Mouse (Mus musculus) intestine, embryonic 16.5 days (tissue): ENCODE measurements around the gene Fcgr3. TPM values are rescaled to one million over a fixed set of nuclear protein-coding genes. Genes with fewer than 3 reads are reported as not detected.

Source experiments
- ATAC-seq: fragments of 200-750 bp; cut with Nextera tagmentation; 2 replicates; pipeline ENCODE4 v1.8.0; 2017; ENCODE audit warnings: moderate TSS enrichment, moderate library complexity
- H3K27ac ChIP-seq: fragments of 300-500 bp; sonication (generic); 2 replicates; pipeline ENCODE4 v1.5.1; 2014; ENCODE audit warnings: mild to moderate bottlenecking, low read length
- H3K27me3 ChIP-seq: fragments of 300-500 bp; sonication (generic); replicated peaks from 2 replicates; pipeline ENCODE4 v1.6.1; 2014; ENCODE audit warnings: low read length, control low read depth, mixed read lengths; ENCODE audit not compliant: control insufficient read depth, insufficient read depth
- H3K36me3 ChIP-seq: fragments of 300-500 bp; sonication (generic); 2 replicates; pipeline ENCODE4 v1.6.1; 2014; ENCODE audit warnings: low read length, control low read depth; ENCODE audit not compliant: control insufficient read depth, insufficient read depth
- H3K4me1 ChIP-seq: fragments of 300-500 bp; sonication (generic); 2 replicates; pipeline ENCODE4 v1.6.1; 2014; ENCODE audit warnings: low read length, control low read depth, mixed read lengths; ENCODE audit not compliant: control insufficient read depth, insufficient read depth
- H3K4me2 ChIP-seq: fragments of 300-500 bp; sonication (generic); 2 replicates; pipeline ENCODE4 v1.6.1; 2014; ENCODE audit warnings: low read depth, low read length, control low read depth
- H3K4me3 ChIP-seq: fragments of 300-500 bp; sonication (generic); 2 replicates; pipeline ENCODE4 v1.5.1; 2014; ENCODE audit warnings: mild to moderate bottlenecking, low read length
- H3K9ac ChIP-seq: fragments of 300-500 bp; sonication (generic); 2 replicates; pipeline ENCODE4 v1.6.1; 2014; ENCODE audit warnings: low read depth, low read length
- H3K9me3 ChIP-seq: fragments of 300-500 bp; sonication (generic); 2 replicates; pipeline ENCODE4 v1.6.1; 2016; ENCODE audit warnings: low read length, control low read depth; ENCODE audit not compliant: control insufficient read depth
- WGBS: fragments of 180-500 bp; shearing (Covaris S2); extraction: QIAGEN DNeasy Blood & Tissue Kit; methylation state at CpG from one replicate; pipeline ENCODE4 v1.1.7; 2014; 5-methylcytosine and 5-hydroxymethylcytosine counted together
- microRNA-seq: library from miRNA; unstranded; fragments of <30 nt; microRNA quantifications from one replicate; pipeline ENCODE4, GENCODE M21; 2016
- polyA plus RNA-seq: library from polyadenylated mRNA; unstranded; fragments of >200 nt; fragmentation: Nextera tagmentation; extraction: Ambion mirVana; gene quantifications from 2 replicates; pipeline ENCODE4 v1.2.1, GENCODE M21; 2015

Gene Fcgr3
- polyA plus RNA-seq, 1 experiment from 2014 or later = 15.9 TPM

GRCm38 (mm10) chr1:171016676-171017356, 47.9 kb downstream of the Fcgr3 start:
- H3K4me1 ChIP-seq = no peaks in the 10 kb centered on the region
- no peak overlapping the region for H3K4me2 ChIP-seq
- WGBS = 77% methylated on average over 6 of the region's 6 CpGs
- no peak overlapping the region for H3K27ac ChIP-seq
- H3K4me3 ChIP-seq = no peak overlapping the region
- H3K9ac ChIP-seq = no peak overlapping the region
- no peaks in the 10 kb centered on the region for H3K27me3 ChIP-seq
- no peak for ATAC-seq
- no peaks in the 10 kb centered on the region for H3K36me3 ChIP-seq
- no peaks in the 10 kb centered on the region for H3K9me3 ChIP-seq

- WGBS = 83% methylated on average over 4 of the region's 4 CpGs
- H3K9ac ChIP-seq = no peak overlapping the region
- no peak for ATAC-seq
- no peaks in the 10 kb centered on the region for H3K4me1 ChIP-seq
- no peak overlapping the region for H3K4me2 ChIP-seq
- H3K27ac ChIP-seq = no peak overlapping the region
- no peaks in the 10 kb centered on the region for H3K36me3 ChIP-seq
- 0 out of 2 replicates have a peak, but pooled peaks cover 3% of the 10 kb centered on the region for H3K9me3 ChIP-seq
- no peak overlapping the region for H3K4me3 ChIP-seq
- no peaks in the 10 kb centered on the region for H3K27me3 ChIP-seq
These were observed 53.0 kb downstream of the Fcgr3 start for GRCm38 (mm10) chr1:171011733-171012132.

- Histone ChIP-seq H3K4me1 (no peaks in the 10 kb centered on the region), H3K27me3 (no peaks in the 10 kb centered on the region), H3K9me3 (0 out of 2 replicates have a peak, but pooled peaks cover 3% of the 10 kb centered on the region), H3K36me3 (no peaks in the 10 kb centered on the region), H3K4me2 (no peak overlapping the region), H3K9ac (no peak overlapping the region), H3K27ac (no peak overlapping the region), H3K4me3 (no peak overlapping the region)
- ATAC-seq = no peak
- WGBS = 87% methylated on average over 2 of the region's 2 CpGs
These were observed 57.8 kb downstream of the Fcgr3 start for GRCm38 (mm10) chr1:171006905-171007304.

- H3K9me3 ChIP-seq = 0 out of 2 replicates have a peak, but pooled peaks cover 3% of the 10 kb centered on the region
- H3K27ac ChIP-seq = no peak overlapping the region
- 87% methylated on average over 4 of the region's 4 CpGs for WGBS
- ATAC-seq = no peak
- no peak overlapping the region for H3K4me3 ChIP-seq
- no peak overlapping the region for H3K9ac ChIP-seq
- H3K36me3 ChIP-seq = no peaks in the 10 kb centered on the region
- H3K4me2 ChIP-seq = no peak overlapping the region
- H3K4me1 ChIP-seq = no peaks in the 10 kb centered on the region
- no peaks in the 10 kb centered on the region for H3K27me3 ChIP-seq
These were observed 58.4 kb downstream of the Fcgr3 start for GRCm38 (mm10) chr1:171006335-171006734.

GRCm38 (mm10) chr1:171005586-171005985, 59.1 kb downstream of the Fcgr3 start:
- Histone ChIP-seq H3K36me3 (no peaks in the 10 kb centered on the region), H3K4me2 (no peak overlapping the region), H3K27me3 (no peaks in the 10 kb centered on the region), H3K9me3 (0 out of 2 replicates have a peak, but pooled peaks cover 3% of the 10 kb centered on the region), H3K27ac (no peak overlapping the region), H3K4me1 (no peaks in the 10 kb centered on the region), H3K9ac (no peak overlapping the region), H3K4me3 (no peak overlapping the region)
- ATAC-seq = no peak

- Histone ChIP-seq H3K27ac (no peak overlapping the region), H3K9ac (no peak overlapping the region), H3K4me3 (no peak overlapping the region), H3K9me3 (0 out of 2 replicates have a peak, but pooled peaks cover 3% of the 10 kb centered on the region), H3K4me1 (no peaks in the 10 kb centered on the region), H3K27me3 (no peaks in the 10 kb centered on the region), H3K36me3 (no peaks in the 10 kb centered on the region), H3K4me2 (no peak overlapping the region)
- 53% methylated on average over 6 of the region's 6 CpGs for WGBS
- ATAC-seq = no peak
These were observed 59.7 kb downstream of the Fcgr3 start for GRCm38 (mm10) chr1:171005081-171005480.

Small RNA genes lying within 50 kb of the gene (microRNA-seq; reads per million reads assigned to microRNA genes)
- gene Gm27552 (not detected), gene Gm27844 (not detected), gene Mir6546 (6.8 reads per million, percentile 19 among the genes with 10 or more reads in this experiment)

Other genes starting within 250 kb of the Fcgr3 start
- gene Atf6, start 197.2 kb downstream of the Fcgr3 start, polyA plus RNA-seq = 8.0 and 8.4 TPM in 2 replicates
- 2.1 and 2.4 TPM in 2 replicates for gene Gm26620, start 179.9 kb downstream of the Fcgr3 start, polyA plus RNA-seq
- gene Dusp12, start 179.4 kb downstream of the Fcgr3 start, polyA plus RNA-seq = 84.6 and 89.8 TPM in 2 replicates
- 0.27 TPM in 1 of 2 replicates, not detected in the other for gene Fcrlb, start 152.0 kb downstream of the Fcgr3 start, polyA plus RNA-seq
- gene Fcrla, start 137.4 kb downstream of the Fcgr3 start, polyA plus RNA-seq = 0.10 TPM in 1 of 2 replicates, not detected in the other
- gene Fcgr2b, start 88.4 kb downstream of the Fcgr3 start, polyA plus RNA-seq = 1.5 and 2.2 TPM in 2 replicates
- gene Fcgr4, start 46.0 kb downstream of the Fcgr3 start, polyA plus RNA-seq = 1.4 and 1.8 TPM in 2 replicates
- 1.6 and 2.1 TPM in 2 replicates for gene Cfap126, start 49.0 kb upstream of the Fcgr3 start, polyA plus RNA-seq
- 457 and 490 TPM in 2 replicates for gene Sdhc, start 85.7 kb upstream of the Fcgr3 start, polyA plus RNA-seq
- 1.7 TPM in 2 replicates for gene Mpz, start 85.8 kb upstream of the Fcgr3 start, polyA plus RNA-seq
- 16.4 and 19.4 TPM in 2 replicates for gene Pcp4l1, start 131.3 kb upstream of the Fcgr3 start, polyA plus RNA-seq
- 18.7 and 21.7 TPM in 2 replicates for gene Nr1i3, start 149.0 kb upstream of the Fcgr3 start, polyA plus RNA-seq
- gene Tomm40l, start 157.6 kb upstream of the Fcgr3 start, polyA plus RNA-seq = 32.0 and 34.7 TPM in 2 replicates
- gene Apoa2, start 160.1 kb upstream of the Fcgr3 start, polyA plus RNA-seq = 55.3 and 151 TPM in 2 replicates
- 50.3 and 52.1 TPM in 2 replicates for gene Fcer1g, start 169.4 kb upstream of the Fcgr3 start, polyA plus RNA-seq
- gene Adamts4, start 185.5 kb upstream of the Fcgr3 start, polyA plus RNA-seq = 6.3 and 7.0 TPM in 2 replicates
- 339 and 373 TPM in 2 replicates for gene Ndufs2, start 186.5 kb upstream of the Fcgr3 start, polyA plus RNA-seq
- 50.0 and 56.5 TPM in 2 replicates for gene B4galt3, start 205.4 kb upstream of the Fcgr3 start, polyA plus RNA-seq
- 40.2 and 40.9 TPM in 2 replicates for gene Ppox, start 216.3 kb upstream of the Fcgr3 start, polyA plus RNA-seq
- 50.8 and 53.2 TPM in 2 replicates for gene Usp21, start 223.1 kb upstream of the Fcgr3 start, polyA plus RNA-seq
- 98.8 and 103 TPM in 2 replicates for gene Ufc1, start 230.1 kb upstream of the Fcgr3 start, polyA plus RNA-seq